Mouse (Mus musculus) MN1 (cell line): ENCODE measurements around the gene Kansl2.

Source experiments
- DNase-seq: peaks from one replicate; pipeline ENCODE4 v3.0.0-alpha.2; 2016; ENCODE audit warnings: low spot score

Kansl2 gene

GRCm38 (mm10) chr15:98533881-98534627 lies at the start of gene Kansl2:
Gene Kansl2, minus strand, starts transcription at chr15:98534264.
- DNase-seq, result peak; percentile 100

GRCm38 (mm10) chr15:98582996-98583395 lies 48.9 kb upstream of the Kansl2 start:
- DNase-seq, result no peak

GRCm38 (mm10) chr15:98582410-98582809 lies 48.3 kb upstream of the Kansl2 start:
- peak; percentile 84 for DNase-seq

- peak; percentile 91 for DNase-seq
Observed at GRCm38 (mm10) chr15:98579795-98580464, 45.9 kb upstream of the Kansl2 start.

DNA sequence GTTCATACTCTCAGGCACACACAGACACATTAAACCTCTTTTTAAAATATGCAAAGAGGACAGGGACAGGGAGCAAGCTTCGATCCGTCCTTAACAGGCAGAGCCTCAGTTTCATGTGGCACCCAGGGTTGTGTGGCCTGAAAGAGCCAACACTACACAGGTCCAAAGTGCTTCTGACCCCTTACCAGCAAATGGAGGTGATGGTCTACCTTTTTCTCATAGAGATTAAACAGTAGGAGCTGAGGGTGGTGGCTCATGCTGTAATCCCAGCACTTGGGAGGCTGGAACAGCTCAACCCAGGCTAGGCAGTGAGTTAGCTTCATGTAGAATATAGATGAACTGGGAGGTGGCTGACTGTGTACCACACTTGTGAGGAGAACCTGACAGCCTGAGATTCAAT lies 45.2 kb upstream of the Kansl2 start:
- no peak for DNase-seq

- no peak for DNase-seq
Observed at GRCm38 (mm10) chr15:98573293-98573692, 39.2 kb upstream of the Kansl2 start.

DNA sequence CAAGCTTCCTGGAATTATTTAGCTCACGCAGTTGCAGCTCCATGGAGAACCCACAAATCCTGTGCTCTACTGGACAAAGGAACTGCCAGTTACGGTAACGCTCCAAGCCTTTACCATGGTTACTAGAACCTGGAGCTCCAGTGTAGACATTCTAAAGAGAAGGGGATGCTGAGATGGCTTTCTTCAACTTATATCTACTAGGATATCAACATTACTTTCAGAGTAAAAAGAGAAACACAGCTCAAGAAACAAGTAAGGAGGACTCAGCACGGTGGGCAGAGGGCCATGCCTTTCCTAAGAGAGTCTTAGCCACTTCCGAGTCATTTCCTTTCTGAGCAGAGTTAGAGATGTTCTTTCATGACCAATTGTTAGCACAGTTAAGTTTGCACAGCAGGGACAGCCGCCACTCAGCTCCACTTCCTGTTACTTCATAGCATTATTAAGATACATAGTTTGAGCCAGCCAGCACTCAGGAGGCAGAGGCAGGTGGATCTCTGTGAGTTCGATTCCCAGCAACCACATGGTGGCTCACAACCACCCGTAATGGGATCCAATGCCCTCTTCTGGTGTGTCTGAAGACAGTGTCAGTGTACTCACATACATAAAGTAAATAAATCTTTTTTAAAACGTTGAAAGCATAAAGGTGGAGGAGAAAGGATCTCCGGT lies 36.9 kb upstream of the Kansl2 start, which contains the start of the genes Ccnt1 and 4930415O20Rik:
TSS of gene Ccnt1 (minus strand) at position 51 of the 666 bp plus-strand sequence.
TSS of gene 4930415O20Rik (plus strand) at position 132 of the 666 bp plus-strand sequence.
- DNase-seq, result no peak

DNA sequence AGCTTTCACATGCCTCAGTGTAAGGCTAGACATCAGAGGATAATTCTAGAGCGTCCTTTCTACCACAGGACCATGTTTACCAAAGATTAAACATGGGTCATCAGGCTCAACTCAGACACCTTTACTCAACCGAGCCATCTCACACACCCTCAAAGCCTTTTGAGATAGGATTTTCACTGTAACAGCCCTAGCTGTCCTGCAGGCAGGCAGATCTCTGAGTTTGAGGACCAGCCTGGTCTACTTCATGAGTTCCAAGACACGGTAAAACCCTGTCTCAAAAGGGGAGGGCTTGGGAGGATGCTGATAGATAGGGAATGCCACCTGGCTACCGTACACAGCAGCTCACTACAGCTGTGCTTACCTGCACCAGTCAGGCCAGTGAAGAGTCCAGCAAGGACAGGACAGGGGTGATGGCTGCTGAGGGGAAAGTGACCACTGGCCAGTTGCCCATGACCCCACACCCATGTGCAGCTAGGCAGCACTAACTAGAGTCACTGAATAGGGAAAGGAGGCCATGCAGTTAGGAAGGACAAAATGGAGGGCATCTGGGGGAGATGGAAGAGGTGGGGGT lies 35.8 kb upstream of the Kansl2 start:
- DNase-seq, result no peak

- peak; percentile 33 for DNase-seq
Observed at GRCm38 (mm10) chr15:98569216-98569615, 35.2 kb upstream of the Kansl2 start.

- DNase-seq, result peak; percentile 55
Observed at GRCm38 (mm10) chr15:98568256-98569033, 34.4 kb upstream of the Kansl2 start.

GRCm38 (mm10) chr15:98567278-98568134 lies 33.4 kb upstream of the Kansl2 start:
- peak; percentile 100 for DNase-seq

DNA sequence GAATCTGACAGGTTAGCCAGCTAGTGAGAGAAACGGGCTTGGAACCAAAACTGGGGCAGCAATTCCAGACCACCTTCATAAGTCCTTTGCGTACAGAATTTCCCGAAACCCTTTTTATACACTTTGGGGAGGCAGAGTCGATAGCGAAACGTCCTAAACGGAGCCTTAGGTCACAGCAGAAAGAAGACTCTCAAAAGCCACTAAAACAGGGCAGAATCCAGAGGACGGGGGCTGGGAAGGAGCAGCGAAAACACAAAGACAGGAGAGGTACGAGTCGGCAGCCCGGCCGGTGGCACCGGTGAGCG lies 32.9 kb upstream of the Kansl2 start:
- DNase-seq, result no peak

DNA sequence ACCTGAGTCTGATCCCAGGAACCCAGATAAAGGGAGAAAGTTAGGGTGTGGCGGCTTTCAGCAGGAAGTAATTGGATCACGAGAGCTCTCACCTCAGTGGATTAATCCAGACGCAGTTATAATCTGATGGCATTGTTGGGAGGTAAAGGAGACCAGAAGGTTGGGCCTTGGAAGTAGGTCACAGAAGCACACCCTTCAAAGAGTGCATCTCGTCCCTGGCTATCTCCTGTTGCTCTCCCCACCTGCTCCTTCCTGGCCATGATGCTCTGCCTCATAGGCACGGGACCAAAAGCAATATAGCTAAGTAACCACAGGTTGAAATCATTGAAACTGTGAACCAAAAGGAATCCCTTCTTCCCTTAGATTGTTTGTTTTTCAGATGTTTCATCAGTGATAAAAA lies 23.1 kb upstream of the Kansl2 start:
- DNase-seq, result no peak

GRCm38 (mm10) chr15:98555881-98556280 lies 21.8 kb upstream of the Kansl2 start:
- DNase-seq, result no peak

- DNase-seq, result no peak
Observed at GRCm38 (mm10) chr15:98552758-98553157, 18.7 kb upstream of the Kansl2 start.

GRCm38 (mm10) chr15:98546843-98547242 lies 12.8 kb upstream of the Kansl2 start:
- DNase-seq, result no peak

- DNase-seq, result no peak
Observed at GRCm38 (mm10) chr15:98545151-98545550, 11.1 kb upstream of the Kansl2 start.

DNA sequence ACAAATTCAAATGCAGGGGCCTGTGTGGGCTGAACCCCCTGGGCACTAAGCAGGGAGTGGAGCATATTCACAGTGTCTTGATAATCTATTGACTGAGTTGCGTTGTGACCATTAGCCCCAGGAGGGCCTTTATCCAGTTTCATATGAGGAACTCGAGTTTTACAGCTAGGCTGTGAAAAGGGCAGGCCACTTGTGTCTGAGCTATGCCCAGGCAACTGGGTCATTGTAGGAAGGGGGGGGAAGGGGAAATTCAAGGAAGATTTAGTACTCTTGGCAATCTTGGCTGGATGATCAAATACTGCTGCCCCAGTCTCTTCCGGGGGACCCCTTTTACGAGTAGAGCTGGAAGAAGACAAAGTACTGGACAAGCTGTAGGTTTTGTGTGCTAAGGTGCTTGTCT lies 9.3 kb upstream of the Kansl2 start:
- no peak for DNase-seq

DNA sequence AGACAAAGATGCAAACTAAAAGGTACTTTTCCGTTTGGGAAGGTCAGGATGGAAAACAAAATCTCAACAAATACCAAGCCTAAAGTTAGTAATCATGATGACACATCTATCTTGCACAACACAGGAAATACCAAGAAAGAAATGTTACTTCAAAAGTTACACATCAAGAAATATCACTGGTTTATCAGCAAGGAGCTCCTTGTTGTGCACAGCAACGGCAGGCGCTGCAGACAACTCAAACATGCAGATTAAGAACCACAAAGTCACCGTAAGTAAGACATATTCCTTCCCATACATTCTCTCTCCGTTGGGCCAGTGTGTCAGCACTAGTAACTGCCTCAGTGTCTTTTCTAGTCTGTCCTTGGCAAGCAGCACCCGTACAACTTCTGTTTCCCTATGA lies 7.0 kb upstream of the Kansl2 start:
- DNase-seq, result no peak

- DNase-seq, result no peak
Observed at GRCm38 (mm10) chr15:98537923-98538322, 3.9 kb upstream of the Kansl2 start.
